Mouse (Mus musculus) embryonic facial prominence, embryonic 11.5 days (tissue): ENCODE measurements around the gene Creb3l4. TPM values are rescaled to one million over a fixed set of nuclear protein-coding genes. Genes with fewer than 3 reads are reported as not detected.
"Not testable (repeated sequence)": the region's sequence is repeated elsewhere in the genome, so short reads cannot be mapped to it uniquely, and the experiment has no call there.

Source experiments
- ATAC-seq: fragments of 200-750 bp; cut with Nextera tagmentation; replicated peaks from 2 replicates; pipeline ENCODE4 v1.8.0; 2017; ENCODE audit warnings: low read depth; ENCODE audit not compliant: insufficient number of reproducible peaks, low FRiP score, low TSS enrichment
- DNase-seq: peaks from one replicate; pipeline ENCODE4 v3.0.0-alpha.2; 2015; ENCODE audit warnings: low spot score
- H3K27ac ChIP-seq: fragments of 300-500 bp; sonication (generic); replicated peaks from 2 replicates; pipeline ENCODE4 v1.5.1; 2014; ENCODE audit warnings: mild to moderate bottlenecking, low read depth, low read length, control low read depth
- H3K27me3 ChIP-seq: fragments of 300-500 bp; sonication (generic); 2 replicates; pipeline ENCODE4 v1.6.1; 2014; ENCODE audit warnings: mild to moderate bottlenecking, low read length, moderate library complexity, mixed read lengths; ENCODE audit not compliant: control insufficient read depth, insufficient read depth
- H3K36me3 ChIP-seq: fragments of 300-500 bp; sonication (generic); replicated peaks from 2 replicates; pipeline ENCODE4 v1.6.1; 2014; ENCODE audit warnings: low read depth, mild to moderate bottlenecking, low read length, moderate library complexity, mixed read lengths; ENCODE audit not compliant: control insufficient read depth, insufficient read depth
- H3K4me1 ChIP-seq: fragments of 300-500 bp; sonication (generic); 2 replicates; pipeline ENCODE4 v1.6.1; 2014; ENCODE audit warnings: low read length, mixed read lengths; ENCODE audit not compliant: control insufficient read depth, insufficient read depth
- H3K4me2 ChIP-seq: fragments of 300-500 bp; sonication (generic); 2 replicates; pipeline ENCODE4 v1.6.1; 2014; ENCODE audit warnings: low read depth, mild to moderate bottlenecking, control low read depth, low read length, moderate library complexity
- H3K4me3 ChIP-seq: fragments of 300-500 bp; sonication (generic); 2 replicates; pipeline ENCODE4 v1.5.1; 2014; ENCODE audit warnings: low read depth, low read length, control low read depth
- H3K9ac ChIP-seq: fragments of 300-500 bp; sonication (generic); replicated peaks from 2 replicates; pipeline ENCODE4 v1.6.1; 2014; ENCODE audit warnings: mild to moderate bottlenecking, control low read depth, low read length
- H3K9me3 ChIP-seq: fragments of 300-500 bp; sonication (generic); replicated peaks from 2 replicates; pipeline ENCODE4 v1.6.1; 2016; ENCODE audit warnings: mild to moderate bottlenecking, low read length, inconsistent platforms, mixed read lengths; ENCODE audit not compliant: control insufficient read depth
- WGBS: fragments of 180-500 bp; shearing (Covaris S2); extraction: QIAGEN DNeasy Blood & Tissue Kit; methylation state at CpG from one replicate; pipeline ENCODE4 v1.1.7; 2014; 5-methylcytosine and 5-hydroxymethylcytosine counted together
- polyA plus RNA-seq: library from polyadenylated mRNA; unstranded; fragments of >200 nt; fragmentation: Nextera tagmentation; extraction: Ambion mirVana; gene quantifications from 2 replicates; pipeline ENCODE4 v1.2.1, GENCODE M21; 2014

Creb3l4 gene
- polyA plus RNA-seq, result 7.7 and 9.9 TPM in 2 replicates

GRCm38 (mm10) chr3:90242984-90243775 lies at the start of gene Creb3l4:
TSS of gene Creb3l4 (minus strand) at chr3:90243512.
- 3% methylated on average over 19 of the region's 19 CpGs for WGBS
- Histone ChIP-seq H3K4me1 (no peaks in the 10 kb centered on the region), H3K4me2 (peak within 1 kb of the TSS; percentile 46), H3K9me3 (no peaks in the 10 kb centered on the region), H3K27me3 (no peaks in the 10 kb centered on the region), H3K27ac (no peak within 1 kb of the TSS), H3K9ac (peak within 1 kb of the TSS; percentile 29), H3K4me3 (peak within 1 kb of the TSS; percentile 20), H3K36me3 (no peaks in the 10 kb centered on the region)
- ATAC-seq (peak; percentile 47), DNase-seq (peak; percentile 85)

GRCm38 (mm10) chr3:90292345-90293275 lies 49.3 kb upstream of the Creb3l4 start, which contains the start of gene Gatad2b:
TSS of gene Gatad2b (plus strand) at chr3:90293178.
- Histone ChIP-seq H3K9ac (peak within 1 kb of the TSS; percentile 87), H3K4me1 (no peaks in the 10 kb centered on the region), H3K4me3 (peak within 1 kb of the TSS; percentile 87), H3K9me3 (no peaks in the 10 kb centered on the region), H3K36me3 (no peaks in the 10 kb centered on the region), H3K4me2 (peak within 1 kb of the TSS; percentile 68), H3K27me3 (no peaks in the 10 kb centered on the region), H3K27ac (peak within 1 kb of the TSS; percentile 97)
- DNase-seq, result peak; percentile 100
- ATAC-seq, result peak; percentile 99
- WGBS, result under 1% methylated on average over 37 of the region's 47 CpGs

- DNase-seq (no peak), ATAC-seq (no peak)
- WGBS, result 46% methylated on average over 2 of the region's 2 CpGs
- peak overlapping the region; percentile 87 for H3K4me3 ChIP-seq
- no peaks in the 10 kb centered on the region for H3K9me3 ChIP-seq
- no peaks in the 10 kb centered on the region for H3K4me1 ChIP-seq
- H3K27me3 ChIP-seq, result no peaks in the 10 kb centered on the region
- H3K27ac ChIP-seq, result peak overlapping the region; percentile 97; the same call in 1 of the 2 replicates
- peak overlapping the region; percentile 83 for H3K9ac ChIP-seq
- peak overlapping the region; percentile 68 for H3K4me2 ChIP-seq
- H3K36me3 ChIP-seq, result no peaks in the 10 kb centered on the region
These were observed 48.7 kb upstream of the Creb3l4 start for GRCm38 (mm10) chr3:90291982-90292344.

GRCm38 (mm10) chr3:90290602-90291001 lies 47.3 kb upstream of the Creb3l4 start:
- H3K4me2 ChIP-seq, result no peak overlapping the region
- WGBS, result 85% methylated on average over 1 of the region's 1 CpGs
- ATAC-seq, result no peak

GRCm38 (mm10) chr3:90289403-90289802 lies 46.1 kb upstream of the Creb3l4 start:
- not testable (repeated sequence) for ATAC-seq, H3K36me3 ChIP-seq, H3K4me3 ChIP-seq, DNase-seq, H3K9me3 ChIP-seq, H3K27me3 ChIP-seq, H3K9ac ChIP-seq, H3K4me2 ChIP-seq, H3K4me1 ChIP-seq, H3K27ac ChIP-seq
- WGBS, result 65% methylated on average over 2 of the region's 3 CpGs

More at GRCm38 (mm10) chr3:90290602-90291001, 47.3 kb upstream of the Creb3l4 start:
- DNase-seq, result no peak
- Histone ChIP-seq H3K36me3 (no peaks in the 10 kb centered on the region), H3K9ac (no peak overlapping the region), H3K27ac (no peak overlapping the region), H3K27me3 (no peaks in the 10 kb centered on the region), H3K4me1 (no peaks in the 10 kb centered on the region), H3K9me3 (no peaks in the 10 kb centered on the region), H3K4me3 (no peak overlapping the region)

- Histone ChIP-seq H3K4me1 (no peaks in the 10 kb centered on the region), H3K27ac (no peak overlapping the region)
- 97% methylated on average over 2 of the region's 2 CpGs for WGBS
These were observed 40.8 kb upstream of the Creb3l4 start for GRCm38 (mm10) chr3:90284150-90284549.

GRCm38 (mm10) chr3:90280708-90281107 lies 37.4 kb upstream of the Creb3l4 start:
- H3K27me3 ChIP-seq, result no peaks in the 10 kb centered on the region
- ATAC-seq (no peak), DNase-seq (no peak)
- H3K9ac ChIP-seq, result no peak overlapping the region
- no peaks in the 10 kb centered on the region for H3K4me1 ChIP-seq
- H3K27ac ChIP-seq, result no peak overlapping the region
- no peaks in the 10 kb centered on the region; the same call in 1 of the 2 replicates for H3K36me3 ChIP-seq
- H3K4me3 ChIP-seq, result no peak overlapping the region
- no peak overlapping the region for H3K4me2 ChIP-seq
- H3K9me3 ChIP-seq, result no peaks in the 10 kb centered on the region
- WGBS, result 69% methylated on average over 9 of the region's 9 CpGs

More at GRCm38 (mm10) chr3:90284150-90284549, 40.8 kb upstream of the Creb3l4 start:
- Histone ChIP-seq H3K27me3 (no peaks in the 10 kb centered on the region), H3K9ac (no peak overlapping the region), H3K36me3 (no peaks in the 10 kb centered on the region), H3K4me2 (no peak overlapping the region), H3K4me3 (no peak overlapping the region), H3K9me3 (no peaks in the 10 kb centered on the region)
- DNase-seq, result no peak
- no peak for ATAC-seq
